Mouse (Mus musculus): ENCODE measurements around the gene Olfr845. TPM values are rescaled to one million over a fixed set of nuclear protein-coding genes. Genes with fewer than 3 reads are reported as not detected.

Gene Olfr845
- polyA plus RNA-seq (2016; fragmentation: Nextera tagmentation; extraction: Ambion mirVana): not detected in 2 replicates

GRCm38 (mm10) chr9:19336157-19336556, at the start of gene Olfr845:
TSS of gene Olfr845 (plus strand) at chr9:19336457.
- no peak within 1 kb of the TSS for H3K4me3 ChIP-seq
- H3K9me3 ChIP-seq: peaks cover 3% of the 10 kb centered on the region; the same call in 1 of the 2 replicates
- no peaks in the 10 kb centered on the region for H3K27me3 ChIP-seq
- WGBS: 77% methylated on average over 1 of the region's 1 CpGs
- no peak for ATAC-seq (ENCODE audit: low FRiP score, low read depth)
- H3K36me3 ChIP-seq: no peaks in the 10 kb centered on the region
- H3K4me1 ChIP-seq: no peaks in the 10 kb centered on the region
- H3K9ac ChIP-seq (replicated peaks): no peak within 1 kb of the TSS
- H3K4me2 ChIP-seq (replicated peaks): no peak within 1 kb of the TSS
- no peak within 1 kb of the TSS for H3K27ac ChIP-seq (replicated peaks)

GRCm38 (mm10) chr9:19316047-19316446, 20.2 kb upstream of the Olfr845 start, which contains the start of gene Olfr844:
TSS of gene Olfr844 (plus strand) at chr9:19316347.
- Histone ChIP-seq H3K36me3 (no peaks in the 10 kb centered on the region), H3K27me3 (no peaks in the 10 kb centered on the region), H3K9ac (replicated peaks) (no peak within 1 kb of the TSS), H3K4me1 (no peaks in the 10 kb centered on the region), H3K4me3 (no peak within 1 kb of the TSS), H3K4me2 (replicated peaks) (no peak within 1 kb of the TSS), H3K27ac (replicated peaks) (no peak within 1 kb of the TSS), H3K9me3 (peaks cover 22% of the 10 kb centered on the region; the same call in 1 of the 2 replicates)
- no peak for ATAC-seq (ENCODE audit: low FRiP score, low read depth)

DNA sequence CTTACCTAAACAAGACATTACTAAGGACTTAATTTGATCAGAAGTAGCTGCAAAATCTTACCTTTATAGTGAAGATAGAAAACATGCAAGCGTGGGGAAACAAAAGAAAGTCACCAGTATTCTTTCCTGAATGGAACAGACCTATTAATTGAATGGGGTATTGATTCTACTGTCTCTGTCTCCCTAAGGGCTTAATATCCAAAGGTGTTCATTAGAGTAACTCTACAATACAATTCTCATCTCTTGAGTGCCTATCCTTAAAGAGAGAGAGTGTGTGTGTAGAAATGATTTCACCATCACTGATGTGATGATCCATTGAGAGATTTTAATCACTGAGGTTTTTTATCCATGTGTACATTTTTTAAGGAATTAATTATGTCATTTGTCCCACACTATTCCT, 27.6 kb downstream of the Olfr845 start, which contains the start of gene Olfr846:
Gene Olfr846, minus strand, starts transcription at position 101 of the 400 bp plus-strand sequence.
- no peak within 1 kb of the TSS for H3K27ac ChIP-seq (replicated peaks)
- WGBS: 49% methylated on average over 1 of the region's 1 CpGs

DNA sequence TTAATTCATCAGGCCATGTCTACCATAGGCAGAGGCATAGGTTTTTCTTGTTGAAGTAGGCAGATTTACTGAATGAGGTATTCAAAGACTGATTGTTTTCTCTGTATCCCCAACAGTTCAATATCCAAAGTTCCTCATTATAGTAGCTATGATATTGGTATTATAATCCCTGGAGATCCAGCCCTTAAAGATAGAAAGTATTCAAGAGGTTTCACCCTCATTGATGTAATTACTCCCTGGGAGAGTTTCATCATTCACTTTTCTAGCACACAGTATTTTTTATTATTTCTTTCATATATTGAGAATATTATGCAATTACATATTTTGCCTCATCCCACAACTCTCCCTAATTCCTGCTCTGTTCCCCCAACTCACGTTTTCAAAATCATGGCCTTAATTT, 42.3 kb downstream of the Olfr845 start, which contains the start of gene Olfr847:
Gene Olfr847, minus strand, starts transcription at position 101 of the 400 bp plus-strand sequence.
- no peak for ATAC-seq (ENCODE audit: low FRiP score, low read depth)

More for the DNA sequence above, 27.6 kb downstream of the Olfr845 start, which contains the start of gene Olfr846:
- no peaks in the 10 kb centered on the region for H3K4me1 ChIP-seq
- H3K4me2 ChIP-seq (replicated peaks): no peak within 1 kb of the TSS
- ATAC-seq (ENCODE audit: low FRiP score, low read depth): no peak
- H3K27me3 ChIP-seq: no peaks in the 10 kb centered on the region
- no peak within 1 kb of the TSS for H3K9ac ChIP-seq (replicated peaks)
- H3K4me3 ChIP-seq: no peak within 1 kb of the TSS
- H3K36me3 ChIP-seq: no peaks in the 10 kb centered on the region
- peaks cover 6% of the 10 kb centered on the region for H3K9me3 ChIP-seq

More for the DNA sequence above, 42.3 kb downstream of the Olfr845 start, which contains the start of gene Olfr847:
- Histone ChIP-seq H3K4me3 (no peak within 1 kb of the TSS), H3K4me1 (no peaks in the 10 kb centered on the region), H3K9ac (replicated peaks) (no peak within 1 kb of the TSS), H3K9me3 (peaks cover 7% of the 10 kb centered on the region; the same call in 1 of the 2 replicates), H3K27ac (replicated peaks) (no peak within 1 kb of the TSS), H3K27me3 (no peaks in the 10 kb centered on the region), H3K4me2 (replicated peaks) (no peak within 1 kb of the TSS), H3K36me3 (no peaks in the 10 kb centered on the region)
- WGBS: 66% methylated on average over 1 of the region's 1 CpGs

Other genes starting within 250 kb of the Olfr845 start
- not detected in 2 replicates for gene Olfr836, start 216.1 kb upstream of the Olfr845 start, polyA plus RNA-seq (2016; fragmentation: Nextera tagmentation; extraction: Ambion mirVana)
- not detected in 2 replicates for gene Olfr837, start 200.1 kb upstream of the Olfr845 start, polyA plus RNA-seq (2016; fragmentation: Nextera tagmentation; extraction: Ambion mirVana)
- not detected in 2 replicates for gene Olfr839-ps1, start 159.1 kb upstream of the Olfr845 start, polyA plus RNA-seq (2016; fragmentation: Nextera tagmentation; extraction: Ambion mirVana)
- gene Olfr843, start 84.5 kb upstream of the Olfr845 start, polyA plus RNA-seq (2016; fragmentation: Nextera tagmentation; extraction: Ambion mirVana): not detected in 2 replicates
- not detected in 2 replicates for gene Olfr844, start 20.1 kb upstream of the Olfr845 start, polyA plus RNA-seq (2016; fragmentation: Nextera tagmentation; extraction: Ambion mirVana)
- not detected in 2 replicates for gene Olfr846, start 27.5 kb downstream of the Olfr845 start, polyA plus RNA-seq (2016; fragmentation: Nextera tagmentation; extraction: Ambion mirVana)
- gene Olfr847, start 42.2 kb downstream of the Olfr845 start, polyA plus RNA-seq (2016; fragmentation: Nextera tagmentation; extraction: Ambion mirVana): not detected in 2 replicates
- not detected in 2 replicates for gene Olfr849, start 103.8 kb downstream of the Olfr845 start, polyA plus RNA-seq (2016; fragmentation: Nextera tagmentation; extraction: Ambion mirVana)
- gene Olfr850, start 141.8 kb downstream of the Olfr845 start, polyA plus RNA-seq (2016; fragmentation: Nextera tagmentation; extraction: Ambion mirVana): not detected in 2 replicates
- not detected in 2 replicates for gene Olfr851, start 156.8 kb downstream of the Olfr845 start, polyA plus RNA-seq (2016; fragmentation: Nextera tagmentation; extraction: Ambion mirVana)
- gene Olfr853, start 204.6 kb downstream of the Olfr845 start, polyA plus RNA-seq (2016; fragmentation: Nextera tagmentation; extraction: Ambion mirVana): not detected in 2 replicates
- not detected in 2 replicates for gene Olfr854, start 230.9 kb downstream of the Olfr845 start, polyA plus RNA-seq (2016; fragmentation: Nextera tagmentation; extraction: Ambion mirVana)
- gene Olfr855, start 246.2 kb downstream of the Olfr845 start, polyA plus RNA-seq (2016; fragmentation: Nextera tagmentation; extraction: Ambion mirVana): not detected in 2 replicates